Mouse (Mus musculus): ENCODE measurements around the gene Slc25a3.
A peak's percentile ranks its signal among the peaks of the same experiment; 100 is the strongest.

The Slc25a3 gene

GRCm38 (mm10) chr10:91123828-91124822 is at the start of gene Slc25a3:
Gene Slc25a3 (minus strand): TSS chr10:91124059.
- DNase-seq (ENCODE audit: low spot score in 2 of 2) = peak; percentile 99

- no peak for DNase-seq (ENCODE audit: low spot score in 2 of 2)
These were observed 48.7 kb upstream of the Slc25a3 start for GRCm38 (mm10) chr10:91172329-91173100.

GRCm38 (mm10) chr10:91171455-91172328 is 47.8 kb upstream of the Slc25a3 start:
- DNase-seq (ENCODE audit: low spot score in 2 of 2) = peak; percentile 94

- peak in 1 of 2 experiments; percentile 52 for DNase-seq (ENCODE audit: low spot score in 2 of 2)
These were observed 47.2 kb upstream of the Slc25a3 start for GRCm38 (mm10) chr10:91171041-91171440.

GRCm38 (mm10) chr10:91170143-91170941 is 46.5 kb upstream of the Slc25a3 start:
- DNase-seq (ENCODE audit: low spot score in 2 of 2) = peak; percentile 89 to 93

- DNase-seq (ENCODE audit: low spot score in 2 of 2) = peak in 1 of 2 experiments; percentile 11
These were observed 45.7 kb upstream of the Slc25a3 start for GRCm38 (mm10) chr10:91169414-91170065.

- DNase-seq (ENCODE audit: low spot score in 2 of 2) = peak in 1 of 2 experiments; percentile 13
These were observed 43.5 kb upstream of the Slc25a3 start for GRCm38 (mm10) chr10:91167352-91167751.

- DNase-seq (ENCODE audit: low spot score in 2 of 2) = peak in 1 of 2 experiments; percentile 64
These were observed 43.0 kb upstream of the Slc25a3 start for GRCm38 (mm10) chr10:91166890-91167289.

GRCm38 (mm10) chr10:91165850-91166249 is 42.0 kb upstream of the Slc25a3 start:
- no peak for DNase-seq (ENCODE audit: low spot score in 2 of 2)

- peak in 1 of 2 experiments; percentile 11 for DNase-seq (ENCODE audit: low spot score in 2 of 2)
These were observed 40.6 kb upstream of the Slc25a3 start for GRCm38 (mm10) chr10:91164491-91164890.

GRCm38 (mm10) chr10:91162511-91163163 is 38.8 kb upstream of the Slc25a3 start:
- peak in 1 of 2 experiments; percentile 16 for DNase-seq (ENCODE audit: low spot score in 2 of 2)

GRCm38 (mm10) chr10:91162077-91162476 is 38.2 kb upstream of the Slc25a3 start:
- peak in 1 of 2 experiments; percentile 18 for DNase-seq (ENCODE audit: low spot score in 2 of 2)

GRCm38 (mm10) chr10:91161006-91161405 is 37.1 kb upstream of the Slc25a3 start:
- DNase-seq (ENCODE audit: low spot score in 2 of 2) = peak in 1 of 2 experiments; percentile 1

GRCm38 (mm10) chr10:91158442-91158841 is 34.6 kb upstream of the Slc25a3 start:
- DNase-seq (ENCODE audit: low spot score in 2 of 2) = peak in 1 of 2 experiments; percentile 11

- no peak for DNase-seq (ENCODE audit: low spot score in 2 of 2)
These were observed 32.5 kb upstream of the Slc25a3 start for GRCm38 (mm10) chr10:91156338-91156737.

- DNase-seq (ENCODE audit: low spot score in 2 of 2) = no peak
These were observed 30.1 kb upstream of the Slc25a3 start for GRCm38 (mm10) chr10:91153894-91154503.

GRCm38 (mm10) chr10:91145413-91145812 is 21.6 kb upstream of the Slc25a3 start:
- DNase-seq (ENCODE audit: low spot score in 2 of 2) = no peak

- DNase-seq (ENCODE audit: low spot score in 2 of 2) = no peak
These were observed 19.7 kb upstream of the Slc25a3 start for GRCm38 (mm10) chr10:91143313-91144230.

Measured in right cerebral cortex, postnatal 10 days (tissue).